Mouse (Mus musculus) gastrocnemius, postnatal 14 days (tissue): Measurements from ENCODE around the gene Gm10282. TPM values are rescaled to one million over a fixed set of nuclear protein-coding genes. Genes with fewer than 3 reads are reported as not detected.

Experiments
- DNase-seq: peaks from one replicate; pipeline ENCODE4 v3.0.0; 2021; ENCODE audit warnings: mixed read lengths
- intact Hi-C: fragments of 180-260 bp; cut with DNase I; formaldehyde crosslinking; loops from one replicate; pipeline ENCODE4 v1.15.1; 2025; ENCODE audit warnings: low total_unique reads
- long read RNA-seq, 2 experiments: library from polyadenylated mRNA; stranded (forward); transcript quantifications; one replicate each; pipeline ENCODE4 v2.0.0; 2021
- total RNA-seq, 2 experiments: library from RNA; stranded (reverse); gene quantifications; 2 replicates each; pipeline ENCODE4 v1.2.3; 2021

The Gm10282 gene
- total RNA-seq: 1 to 10 TPM; 5.1 to 7.5 TPM
- long read RNA-seq, experiment 1, partial matches to known transcripts: 0 of 3 reads
- long read RNA-seq, experiment 1, other reads (novel, unspliced or antisense): 0 of 3 reads
- long read RNA-seq, experiment 2, partial matches to known transcripts: 0 of 2 reads
- long read RNA-seq, experiment 2, other reads (novel, unspliced or antisense): 0 of 2 reads

DNA sequence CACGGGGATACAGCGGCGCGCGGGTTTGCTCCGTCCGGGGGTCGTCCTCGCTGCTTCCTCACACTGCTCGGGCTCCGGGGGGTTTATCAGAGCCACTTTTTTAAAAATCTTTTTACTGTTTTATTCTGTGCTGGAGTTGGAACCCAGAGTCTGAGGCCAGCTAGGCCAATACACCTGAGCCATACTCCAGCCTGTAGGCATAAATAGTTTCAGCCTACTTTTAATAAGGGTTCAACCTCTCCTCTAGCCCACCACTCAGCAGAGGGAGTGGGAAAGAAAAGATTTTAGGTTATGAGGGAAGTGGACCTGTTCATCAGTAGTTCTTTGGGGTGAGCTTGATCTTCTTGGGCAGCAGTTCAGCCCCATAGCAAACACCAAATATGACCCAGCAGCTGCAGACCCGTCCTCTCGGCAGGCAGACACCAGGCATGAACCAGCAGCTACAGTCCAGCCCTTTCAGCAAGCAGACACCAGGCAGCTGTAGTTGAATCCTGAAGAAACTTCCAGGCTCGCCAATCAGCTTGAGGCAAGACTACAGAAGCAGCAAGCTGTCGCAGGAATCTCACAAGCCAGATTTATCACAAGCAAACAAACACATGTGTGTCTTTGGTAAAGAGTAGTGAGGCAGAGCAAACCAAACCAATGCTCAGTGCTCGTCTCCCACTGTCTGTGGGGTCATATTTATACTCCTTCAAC, at the start of gene Gm10282:
Gene Gm10282 (minus strand): TSS at position 51 of the 696 bp plus-strand sequence.
- DNase-seq: no peak
- intact Hi-C loops: no loop called here

DNA sequence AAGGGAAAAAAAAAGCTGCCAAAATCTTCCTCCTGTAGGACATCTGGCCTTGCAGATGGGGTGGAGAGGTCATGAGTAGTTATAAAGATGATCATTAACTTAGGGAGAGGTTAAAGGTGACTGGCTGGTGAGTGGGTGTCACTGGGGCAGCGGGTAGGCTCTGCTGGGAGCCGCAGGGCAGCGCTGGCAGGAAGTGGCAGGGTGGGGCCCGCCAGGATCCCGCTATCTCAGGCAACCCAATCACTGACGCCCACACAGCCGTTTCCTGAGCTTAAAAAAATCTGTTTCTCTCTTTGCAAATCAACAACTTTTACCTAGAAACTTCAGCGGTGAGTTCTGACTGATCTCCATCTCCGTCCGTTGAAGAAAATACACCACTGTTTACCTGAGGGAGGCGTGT, 49.2 kb upstream of the Gm10282 start:
- intact Hi-C loops: no loop called here
- no peak for DNase-seq

DNA sequence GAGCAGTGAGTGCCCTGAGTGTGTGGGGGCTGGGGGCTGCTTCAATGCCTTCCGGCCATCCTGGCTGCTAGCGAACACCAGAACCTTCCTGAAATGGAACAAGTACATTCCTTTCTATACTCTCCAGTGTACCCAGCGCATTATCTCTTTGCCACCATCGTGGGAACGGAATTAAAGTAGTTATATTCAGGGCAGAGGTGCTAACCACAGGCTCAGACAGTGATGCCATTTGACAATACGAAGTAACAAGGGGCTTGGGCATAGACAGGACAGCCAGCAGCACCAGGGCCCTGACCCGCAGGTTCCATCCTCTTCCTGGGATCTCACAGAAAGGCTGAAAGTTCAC, 48.6 kb upstream of the Gm10282 start:
- intact Hi-C loops: no loop called here
- no peak for DNase-seq

DNA sequence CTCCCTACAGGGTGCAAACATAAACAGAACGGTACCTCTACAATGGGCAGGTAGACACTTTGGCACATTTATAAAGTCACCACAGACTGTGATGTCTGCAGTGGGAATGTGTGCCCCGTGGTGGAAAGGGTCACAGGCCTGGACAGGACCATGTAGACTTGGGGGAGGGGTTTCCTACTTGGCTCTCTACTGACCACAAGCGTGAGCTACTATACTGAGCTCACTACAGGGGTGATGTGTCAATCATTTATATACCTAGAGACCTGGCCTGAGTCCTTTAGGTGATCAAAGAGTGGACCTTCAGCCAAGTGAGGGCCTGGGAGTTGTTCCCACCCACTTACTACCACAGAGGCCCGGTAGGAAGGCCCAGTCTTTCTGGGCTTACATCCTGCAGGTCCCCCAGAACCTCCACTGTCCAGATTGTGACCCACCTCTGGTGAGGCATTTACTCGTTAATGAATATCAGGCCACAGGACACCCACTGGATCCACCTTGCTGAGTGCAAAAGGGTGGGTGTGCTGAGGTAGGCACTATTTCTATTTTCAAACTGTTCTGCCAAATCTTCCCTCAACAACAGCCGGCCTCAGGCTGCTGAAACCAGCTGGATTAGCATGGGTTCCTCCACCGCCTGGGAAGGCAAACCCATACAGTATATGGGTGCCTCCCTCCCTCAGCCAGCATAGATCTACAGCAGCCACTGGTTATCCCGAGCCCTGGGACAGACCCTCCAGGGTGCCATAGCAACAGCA, 48.1 kb upstream of the Gm10282 start:
- intact Hi-C loops: no loop called here
- DNase-seq: no peak

DNA sequence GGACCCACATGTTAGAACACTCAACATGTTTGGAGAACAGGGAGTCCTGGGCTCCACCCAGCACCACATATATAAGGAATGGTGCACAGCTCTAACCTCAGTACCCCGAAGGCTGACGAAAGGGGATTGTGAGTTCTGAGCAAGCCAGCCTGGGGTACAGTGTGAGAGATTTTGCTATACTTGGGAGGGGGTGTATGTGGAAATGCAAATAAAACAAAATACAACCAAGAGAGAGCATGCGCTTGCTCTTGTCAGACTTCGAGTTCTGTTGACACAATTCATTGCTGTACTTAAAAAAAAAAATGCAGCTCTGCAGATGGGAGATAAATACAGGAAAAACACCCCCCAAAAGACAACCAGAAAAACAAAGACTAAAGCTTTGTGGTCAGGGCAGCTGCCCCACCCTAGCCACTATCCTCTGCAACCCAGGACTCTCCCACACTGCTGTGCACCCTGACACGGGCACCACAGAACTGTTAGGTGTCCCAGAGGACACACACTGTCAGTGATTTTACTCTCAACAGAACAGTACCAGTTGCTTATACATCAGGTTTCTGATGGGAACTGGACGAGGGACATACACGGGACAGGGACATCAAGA, 46.4 kb upstream of the Gm10282 start:
- intact Hi-C loops: no loop called here
- no peak for DNase-seq

DNA sequence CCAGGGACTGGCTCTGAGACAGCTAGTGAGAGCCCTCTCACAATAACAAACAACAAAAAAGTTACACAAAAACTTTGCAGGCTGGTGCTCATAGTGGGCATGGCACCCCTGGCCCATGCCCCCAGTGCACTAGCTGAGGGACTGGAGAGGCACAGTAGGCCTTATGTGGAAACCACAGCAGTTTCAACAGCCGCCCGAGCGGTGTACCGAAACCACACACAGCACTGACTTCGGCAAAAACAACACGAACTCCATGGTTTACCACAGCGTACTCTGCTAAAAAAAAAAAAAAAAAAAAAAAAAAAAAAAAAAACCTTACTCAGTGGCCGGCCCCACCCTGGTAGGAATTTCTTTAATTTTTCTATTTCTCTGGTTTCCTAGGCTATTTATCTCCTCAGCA, 45.7 kb upstream of the Gm10282 start:
- DNase-seq: no peak
- intact Hi-C loops: no loop called here

DNA sequence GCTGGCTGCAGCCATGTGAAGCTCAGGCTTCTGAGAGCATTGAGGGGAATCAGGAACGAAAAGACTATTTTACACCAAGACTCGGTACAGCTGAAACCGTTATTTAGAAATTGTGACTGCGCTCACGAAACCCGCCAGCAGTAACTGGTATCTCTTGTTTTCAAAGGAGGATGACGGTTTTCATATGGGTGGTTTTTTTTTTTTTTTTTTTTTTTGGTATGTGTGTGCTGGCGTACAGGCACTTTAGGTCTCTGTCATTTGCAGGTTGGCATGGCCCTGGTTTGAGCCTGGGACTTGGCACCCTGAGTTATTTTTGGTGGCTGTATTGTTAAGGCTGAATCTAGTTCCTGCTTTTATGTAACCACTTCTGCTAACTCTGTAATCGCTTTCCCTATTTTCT, 44.8 kb upstream of the Gm10282 start:
- no peak for DNase-seq
- intact Hi-C loops: no loop called here

DNA sequence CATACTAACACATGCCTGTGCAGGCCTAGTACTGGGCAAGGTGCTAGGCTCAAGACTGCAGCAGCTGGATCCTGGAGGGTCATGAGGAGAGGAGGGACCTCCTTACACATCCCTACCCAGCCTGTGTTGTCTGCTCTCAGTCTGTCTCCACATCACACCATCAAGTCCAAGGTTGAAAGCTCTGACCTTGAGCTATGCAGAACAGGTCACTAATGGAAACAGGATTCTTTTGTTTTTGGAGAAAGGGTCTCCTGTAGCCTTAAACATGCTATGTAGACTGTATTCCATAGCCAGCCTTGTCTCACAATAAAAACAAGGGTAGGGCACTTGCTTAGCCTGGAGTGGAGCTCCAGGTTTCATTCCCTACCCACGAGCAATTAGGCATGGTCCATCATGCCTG, 43.9 kb upstream of the Gm10282 start:
- intact Hi-C loops: no loop called here
- DNase-seq: no peak

DNA sequence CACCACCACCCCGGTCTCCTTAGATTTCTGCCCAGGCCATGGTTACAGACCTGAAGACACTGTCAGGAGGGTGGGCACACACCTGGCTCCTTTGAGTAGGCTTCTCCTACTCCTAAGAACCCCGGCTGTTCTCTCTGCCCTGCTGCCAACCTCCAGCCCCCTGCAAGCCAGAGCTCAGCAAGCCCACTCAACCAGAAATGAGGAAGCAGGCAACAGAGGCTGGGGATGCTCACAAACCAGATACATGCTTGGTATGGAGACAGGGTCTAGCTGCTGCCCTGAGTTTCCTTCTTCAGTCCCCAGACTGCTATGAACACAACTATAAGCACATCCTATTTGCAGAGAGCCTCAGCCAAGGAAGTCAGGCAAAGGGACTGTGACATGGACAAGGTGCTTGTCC, 43.1 kb upstream of the Gm10282 start:
- DNase-seq: no peak
- intact Hi-C loops: no loop called here

DNA sequence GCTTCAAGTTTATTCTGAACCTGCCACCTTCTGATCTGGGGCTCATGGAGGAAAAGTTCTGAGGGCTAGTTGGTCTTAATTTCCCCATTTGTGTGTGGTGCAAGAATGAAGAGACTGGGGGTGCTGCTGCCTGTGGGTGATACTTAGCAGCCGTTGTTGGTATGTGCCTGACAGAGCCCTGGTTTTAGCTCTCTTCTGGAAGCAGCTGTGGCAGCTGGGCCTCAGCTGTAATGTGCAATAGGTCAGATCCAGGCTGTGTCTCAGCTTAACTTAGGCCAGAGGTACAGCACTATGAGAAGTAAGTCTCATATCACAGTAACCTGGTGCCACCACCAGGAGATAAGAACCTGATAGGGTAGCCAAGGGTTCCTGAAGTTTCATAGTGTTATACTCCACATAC, 42.5 kb upstream of the Gm10282 start:
- intact Hi-C loops: no loop called here

DNA sequence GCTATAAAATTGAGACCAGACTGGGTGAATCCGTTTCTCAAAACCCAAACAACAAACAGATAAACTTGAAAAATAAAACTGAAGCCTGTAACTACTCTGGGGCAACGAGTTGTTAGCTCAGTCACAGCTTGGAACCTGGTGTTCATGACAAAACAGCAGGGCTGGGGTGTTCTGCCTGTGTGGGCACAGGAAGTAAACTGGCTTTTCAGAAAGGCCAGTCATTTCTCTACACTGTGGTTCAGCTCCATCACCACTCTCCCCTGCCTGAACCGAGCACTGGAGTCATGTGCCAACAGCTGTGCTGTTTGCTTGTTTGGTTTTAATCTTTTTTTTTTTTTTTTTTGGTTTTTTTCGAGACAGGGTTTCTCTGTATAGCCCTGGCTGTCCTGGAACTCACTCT, 38.7 kb upstream of the Gm10282 start:
- intact Hi-C loops: no loop called here

More for the DNA sequence above, 42.5 kb upstream of the Gm10282 start:
- no peak for DNase-seq

DNA sequence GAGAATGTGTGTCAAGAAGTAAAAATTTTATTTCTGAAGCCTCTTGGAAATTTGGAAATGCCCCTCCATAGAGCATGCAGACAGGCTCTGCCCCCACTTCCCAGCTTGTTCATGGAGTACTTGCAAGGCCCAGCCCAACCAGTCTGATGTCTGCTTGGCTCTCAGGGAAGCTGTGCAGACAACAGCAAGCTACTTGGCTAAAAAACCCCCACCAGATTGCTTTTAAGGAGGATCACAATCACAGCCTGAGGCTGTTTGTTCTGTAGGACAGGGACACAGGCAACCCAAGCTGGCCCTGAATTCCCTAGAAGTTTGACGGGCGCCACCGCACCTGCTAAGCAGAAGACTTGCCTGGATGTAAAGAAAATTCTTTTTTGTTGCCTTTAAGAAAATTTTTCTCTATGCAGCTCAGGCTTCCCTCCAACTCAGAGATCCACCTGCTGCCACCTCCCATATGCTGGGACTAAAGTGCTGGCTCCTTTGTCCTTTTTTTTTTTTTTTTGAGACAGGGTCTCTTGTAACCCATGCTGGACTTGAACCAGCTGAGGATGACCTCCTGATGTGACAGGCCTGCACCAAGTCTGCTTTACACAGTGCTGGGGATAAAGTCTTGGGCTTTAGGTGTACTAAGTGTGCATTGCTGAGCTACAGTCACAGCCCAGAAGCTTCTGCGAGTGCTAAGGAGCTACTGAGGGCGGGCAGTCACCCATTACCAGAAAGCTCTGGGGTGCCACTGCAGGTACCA, 37.7 kb upstream of the Gm10282 start:
- intact Hi-C loops: no loop called here

More for the DNA sequence above, 38.7 kb upstream of the Gm10282 start:
- DNase-seq: no peak

DNA sequence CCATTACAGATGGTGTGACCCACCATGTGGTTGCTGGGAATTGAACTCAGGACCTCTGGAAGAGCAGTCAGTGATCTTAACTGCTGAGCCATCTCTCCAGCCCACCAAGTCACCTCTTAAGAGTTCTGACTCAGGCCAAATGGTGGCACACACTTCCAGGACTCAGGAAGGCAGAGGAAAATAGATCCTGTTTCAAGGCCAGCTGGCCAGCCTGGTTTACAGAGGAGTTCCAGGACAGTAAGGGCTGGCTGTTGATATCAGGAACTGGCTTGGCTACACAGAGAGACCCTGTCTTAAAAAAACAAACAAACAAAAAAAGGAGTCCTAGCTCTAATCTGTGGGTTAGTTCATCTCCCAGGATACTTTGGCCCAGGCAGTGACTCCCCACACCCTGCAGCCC, 32.0 kb upstream of the Gm10282 start:
- DNase-seq: no peak
- intact Hi-C loops: no loop called here

More for the DNA sequence above, 37.7 kb upstream of the Gm10282 start:
- no peak for DNase-seq

DNA sequence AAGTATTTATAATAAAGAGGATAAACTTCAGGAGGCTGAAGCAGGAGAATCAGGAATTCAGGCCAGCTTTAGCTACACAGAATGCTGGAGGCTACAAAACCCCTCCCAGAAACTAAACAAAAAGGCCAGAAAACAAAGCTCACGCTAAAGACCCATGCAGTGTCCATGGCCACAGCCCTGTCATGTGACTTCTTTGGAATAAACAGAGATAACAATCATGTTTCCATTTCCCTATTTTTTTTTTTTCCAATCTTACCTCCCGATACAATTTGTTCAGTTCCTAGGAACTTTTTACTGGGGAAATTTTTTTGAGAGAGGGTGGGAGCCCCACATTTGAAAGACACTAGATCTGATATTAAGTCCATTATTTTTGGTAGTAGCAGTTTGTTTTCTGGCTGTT, 31.2 kb upstream of the Gm10282 start:
- intact Hi-C loops: no loop called here
- no peak for DNase-seq

DNA sequence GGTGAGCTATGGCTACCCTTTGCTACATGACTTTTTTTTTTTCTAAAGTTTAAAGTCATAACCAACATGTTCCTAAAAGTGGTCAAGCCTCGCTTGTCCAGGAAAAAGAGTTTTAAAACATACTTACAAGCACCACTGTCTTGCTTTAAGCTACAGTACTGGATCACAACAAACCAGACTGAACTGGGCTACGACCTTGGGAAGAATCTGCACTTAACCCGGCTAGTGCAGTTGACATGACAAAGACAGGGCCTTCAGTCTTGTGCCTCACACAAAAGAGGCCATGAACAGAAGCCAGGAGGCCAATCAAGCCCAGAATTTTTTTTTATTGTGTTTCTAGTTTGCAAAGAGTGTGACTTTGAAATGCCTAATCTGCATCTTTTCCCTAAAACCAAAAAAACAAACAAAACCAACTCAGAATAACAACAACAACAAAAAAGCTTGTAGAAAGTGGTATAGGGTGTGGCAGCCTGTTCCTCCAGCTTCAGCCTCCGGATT, 29.1 kb upstream of the Gm10282 start:
- DNase-seq: no peak
- intact Hi-C loops: no loop called here

DNA sequence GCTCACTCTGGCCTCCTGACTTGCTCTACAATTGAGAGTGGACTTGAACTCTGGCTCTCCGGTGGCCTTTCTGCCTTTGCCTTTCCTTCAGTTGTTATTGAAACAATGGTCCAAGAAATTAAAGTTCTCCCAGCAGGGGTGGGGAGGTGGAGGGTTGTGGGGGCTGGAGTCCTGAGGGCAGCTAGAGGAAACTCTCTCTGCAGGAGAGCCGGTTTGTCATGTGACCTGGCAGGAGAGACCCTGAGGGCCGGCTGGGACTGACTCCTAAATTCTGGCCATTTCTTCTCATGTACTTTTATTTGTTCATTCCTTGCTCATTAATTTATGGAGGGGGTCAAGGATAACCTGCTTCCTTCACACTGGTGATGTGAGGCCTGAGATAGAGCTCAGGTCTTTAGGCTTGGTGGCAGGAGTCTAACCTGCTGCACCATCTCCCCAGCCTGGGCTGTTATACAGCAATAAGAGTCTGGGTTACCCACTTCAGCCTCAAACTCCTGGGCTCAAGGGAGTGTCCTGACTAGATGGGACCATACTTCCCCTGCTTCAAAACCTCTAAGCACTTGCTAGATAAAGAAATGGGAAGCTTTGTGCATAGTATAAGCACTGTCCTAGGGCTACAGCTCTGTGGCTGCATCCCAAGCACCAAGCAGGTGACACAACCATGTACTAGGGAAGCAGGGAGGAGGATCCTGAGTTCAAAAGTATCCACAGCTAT, 28.5 kb upstream of the Gm10282 start:
- DNase-seq: no peak
- intact Hi-C loops: no loop called here

DNA sequence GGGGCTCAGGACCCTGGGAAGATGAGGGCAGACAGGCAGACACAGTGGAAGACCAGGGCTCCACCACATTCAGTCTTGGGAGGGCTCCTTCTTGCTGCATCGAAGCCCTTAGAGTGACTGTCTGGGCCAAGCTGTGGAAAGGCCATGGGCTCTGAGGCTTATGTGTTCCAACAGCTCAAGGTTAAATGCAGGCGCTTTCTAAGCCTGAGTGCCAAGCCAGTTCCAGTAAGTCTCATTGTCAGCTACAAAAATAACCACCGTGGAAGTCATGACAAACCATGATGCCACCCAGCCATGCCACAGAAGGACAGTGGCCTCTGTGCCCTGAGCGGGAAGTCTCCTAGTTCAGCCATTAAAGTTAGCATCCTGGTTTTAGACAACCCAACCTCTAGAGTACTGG, 26.6 kb upstream of the Gm10282 start:
- intact Hi-C loops: no loop called here
- DNase-seq: no peak

DNA sequence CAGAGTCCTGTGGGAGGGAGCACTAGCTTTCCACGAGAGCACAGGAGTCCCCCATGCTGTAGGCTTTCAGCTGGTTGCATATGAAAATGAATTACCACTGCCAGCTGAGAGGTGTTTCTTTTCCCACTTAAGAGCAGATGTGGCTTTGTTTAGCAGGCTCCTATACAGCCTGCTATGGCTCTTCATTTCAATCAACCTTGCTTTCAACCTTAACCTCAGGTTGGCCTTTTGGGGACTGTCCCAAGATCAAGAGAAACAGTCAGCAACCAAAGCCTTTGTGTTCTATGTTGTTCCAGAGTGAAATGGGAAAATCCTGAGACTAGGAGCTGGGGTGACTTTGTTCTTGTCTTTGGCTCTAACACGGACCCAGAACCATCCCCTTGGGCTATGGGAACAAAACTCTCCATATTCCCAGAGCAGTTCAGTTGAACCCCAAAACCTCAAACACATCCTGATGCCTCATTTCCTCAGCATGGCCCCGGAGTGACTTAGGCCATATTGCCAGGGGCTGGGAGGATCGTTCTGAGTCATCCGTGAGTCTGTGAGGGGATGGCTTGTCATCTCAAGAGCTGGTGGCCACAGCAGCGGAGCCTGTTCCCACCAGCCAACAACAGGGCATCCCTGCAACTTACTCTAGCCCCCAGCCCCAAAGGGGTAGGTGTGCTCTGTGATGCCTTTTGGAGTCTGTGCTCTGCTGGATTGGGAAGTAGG, 25.9 kb upstream of the Gm10282 start:
- DNase-seq: no peak
- intact Hi-C loops: no loop called here

DNA sequence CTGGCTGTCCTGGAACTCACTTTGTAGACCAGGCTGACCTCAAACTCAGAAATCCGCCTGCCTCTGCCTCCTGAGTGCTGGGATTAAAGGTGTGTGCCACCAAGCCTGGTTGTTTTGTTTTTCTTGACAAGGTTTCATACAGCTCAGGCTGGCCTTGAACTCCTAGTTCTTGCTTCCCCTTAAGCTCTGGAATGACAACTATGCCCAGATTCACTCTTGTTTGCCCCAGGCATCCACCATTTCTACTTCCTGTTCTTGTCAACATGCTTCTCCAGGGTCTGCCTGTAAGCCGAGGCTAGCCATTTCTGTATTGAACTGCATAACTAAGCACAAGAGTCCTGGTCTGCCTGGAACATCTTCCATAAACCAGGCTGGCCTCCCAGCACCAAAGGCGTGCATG, 24.1 kb upstream of the Gm10282 start:
- intact Hi-C loops: no loop called here
- no peak for DNase-seq
